Mouse (Mus musculus): Measurements from ENCODE around the gene Maml1. TPM values are rescaled to one million over a fixed set of nuclear protein-coding genes. Genes with fewer than 3 reads are reported as not detected.

Gene Maml1
- polyA plus RNA-seq, 1 experiment from 2014 or later, result 5.8 TPM

DNA sequence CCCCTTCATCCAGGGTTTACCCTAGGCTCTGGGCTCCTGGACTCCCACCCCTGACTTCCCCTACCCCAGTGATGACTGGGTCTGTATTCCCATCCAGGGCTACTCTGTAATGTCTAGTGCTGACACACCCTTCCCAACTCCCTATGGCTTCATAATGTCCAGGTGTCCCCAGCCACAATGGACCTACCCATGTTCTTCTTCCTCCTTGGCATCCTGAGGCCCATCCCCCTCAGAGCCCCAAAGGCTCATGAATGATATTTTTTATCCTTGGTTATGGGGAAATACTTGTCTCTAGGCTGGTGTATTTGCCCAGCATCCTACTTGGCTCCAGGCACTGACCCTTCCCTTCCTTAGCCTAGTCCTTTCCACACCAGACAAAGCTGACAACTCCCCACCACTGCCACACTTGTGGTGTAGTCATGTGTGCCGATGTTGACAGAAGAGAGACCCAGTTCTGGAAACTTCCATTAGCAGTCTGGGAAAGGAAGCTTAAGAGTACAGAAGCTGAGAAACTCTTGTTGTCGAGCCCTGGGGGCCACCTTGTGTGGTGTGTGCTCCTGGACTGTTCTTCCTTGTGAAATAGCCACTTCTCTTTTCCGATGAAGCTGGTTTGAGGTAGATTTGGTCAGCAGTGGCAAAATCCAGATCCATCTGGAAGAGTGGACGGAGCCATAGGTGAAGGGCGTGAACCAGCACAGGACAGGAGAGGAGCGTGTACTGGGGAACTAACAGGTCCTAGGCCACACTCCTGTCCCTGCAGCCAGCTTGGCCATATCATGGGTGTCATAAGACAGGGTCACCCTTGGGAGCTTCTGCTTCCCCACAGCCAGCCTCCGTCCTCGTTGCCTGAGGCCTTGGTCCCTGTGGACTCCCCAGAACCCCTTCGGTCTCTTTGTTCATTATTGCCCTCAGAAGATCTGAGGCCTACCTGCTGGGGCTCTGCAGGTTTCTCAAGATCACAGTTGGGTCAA lies 53.0 kb downstream of the Maml1 start:
- no peak overlapping the region for H3K27ac ChIP-seq (replicated peaks)
- 94% methylated on average over 9 of the region's 9 CpGs for WGBS
- no peak overlapping the region for H3K4me3 ChIP-seq (replicated peaks)
- peaks cover 14% of the 10 kb centered on the region for H3K36me3 ChIP-seq
- H3K27me3 ChIP-seq, result peaks cover 29% of the 10 kb centered on the region
- H3K4me2 ChIP-seq (replicated peaks), result no peak overlapping the region
- H3K4me1 ChIP-seq, result peaks cover 18% of the 10 kb centered on the region
- ATAC-seq (ENCODE audit: insufficient number of reproducible peaks, low FRiP score, low TSS enrichment, low read depth), result no peak
- no peak overlapping the region for H3K9ac ChIP-seq
- H3K9me3 ChIP-seq (replicated peaks), result no peaks in the 10 kb centered on the region

DNA sequence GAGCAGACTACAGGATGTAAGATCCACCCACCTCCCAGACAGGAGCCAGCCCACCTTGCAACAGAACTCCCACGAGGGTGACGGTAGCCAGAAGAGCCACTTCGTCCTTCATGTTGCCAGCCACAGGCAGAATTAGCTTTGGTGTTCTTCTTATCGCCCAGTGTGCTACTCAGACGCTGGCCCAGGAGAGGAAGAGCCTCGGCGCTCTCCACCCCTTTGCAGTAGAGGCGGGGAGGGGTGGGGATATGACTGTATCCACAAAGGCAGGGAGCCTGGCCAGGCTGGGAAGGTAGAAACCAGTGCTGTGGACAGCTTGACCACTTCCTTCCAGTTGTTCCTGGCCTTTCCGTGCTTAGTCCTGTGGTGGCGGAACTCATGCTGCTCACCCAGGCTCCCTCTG lies 53.8 kb downstream of the Maml1 start, which contains the start of gene Ltc4s:
Ltc4s (minus strand) TSS at position 293 of the 400 bp plus-strand sequence.
- WGBS, result 48% methylated on average over 10 of the region's 10 CpGs

DNA sequence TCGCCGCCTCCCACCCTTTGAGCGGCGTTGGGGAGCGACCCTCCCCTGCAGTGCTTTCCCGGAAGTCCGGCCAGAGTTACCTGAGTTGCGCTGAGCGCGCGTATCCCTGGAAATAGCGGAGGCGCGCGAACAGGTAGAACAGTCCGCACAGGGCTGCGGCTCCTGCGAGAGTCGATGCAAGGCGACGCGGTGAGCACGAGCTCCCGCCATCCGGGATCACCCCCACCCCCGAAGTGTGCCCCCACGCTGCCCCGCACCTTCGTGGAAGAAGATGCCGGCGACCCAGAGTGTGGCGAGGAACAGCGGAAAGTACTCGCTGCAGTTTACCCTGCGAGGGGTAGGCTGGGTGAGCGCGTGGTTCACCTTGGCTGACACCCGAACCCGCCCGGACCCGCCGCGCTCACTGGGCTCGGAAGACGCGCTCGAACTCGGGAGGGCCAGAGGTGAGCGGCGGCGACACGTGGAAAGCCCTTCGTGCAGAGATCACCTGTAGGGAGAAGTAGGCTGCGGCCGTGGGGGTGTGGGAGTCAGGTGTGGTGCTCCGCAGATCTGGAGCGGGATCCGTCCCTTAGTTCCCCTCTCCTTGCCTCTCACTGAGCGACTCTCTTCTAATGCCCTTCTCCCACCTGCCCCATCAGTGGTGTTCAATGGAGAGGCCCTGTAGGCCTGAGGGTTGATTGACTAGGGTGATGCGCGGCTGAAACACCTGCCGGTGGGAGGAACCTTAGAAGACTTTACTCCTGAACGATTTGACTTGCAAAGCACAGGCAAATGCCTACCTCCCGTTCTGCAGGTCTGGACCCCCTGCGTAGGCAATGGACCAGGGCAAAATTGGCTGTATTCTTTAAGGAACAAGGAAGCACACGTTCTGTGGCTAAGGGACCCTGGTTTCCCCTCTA lies 54.9 kb downstream of the Maml1 start:
- peaks cover 32% of the 10 kb centered on the region for H3K36me3 ChIP-seq
- peak; percentile 35; the same call in 1 of the 2 replicates for ATAC-seq (ENCODE audit: insufficient number of reproducible peaks, low FRiP score, low TSS enrichment, low read depth)
- 1% methylated on average over 65 of the region's 66 CpGs for WGBS
- peak overlapping the region; percentile 98 for H3K4me2 ChIP-seq (replicated peaks)
- H3K4me1 ChIP-seq, result peaks cover 18% of the 10 kb centered on the region
- peaks cover 29% of the 10 kb centered on the region for H3K27me3 ChIP-seq
- H3K27ac ChIP-seq (replicated peaks), result no peak overlapping the region
- H3K4me3 ChIP-seq (replicated peaks), result peak overlapping the region; percentile 67
- H3K9ac ChIP-seq, result peak overlapping the region; percentile 23; the same call in 1 of the 2 replicates
- H3K9me3 ChIP-seq (replicated peaks), result no peaks in the 10 kb centered on the region

More for the DNA sequence above, 53.8 kb downstream of the Maml1 start, which contains the start of gene Ltc4s:
- peaks cover 21% of the 10 kb centered on the region for H3K36me3 ChIP-seq
- peaks cover 18% of the 10 kb centered on the region for H3K4me1 ChIP-seq
- no peak for ATAC-seq (ENCODE audit: insufficient number of reproducible peaks, low FRiP score, low TSS enrichment, low read depth)
- H3K4me3 ChIP-seq (replicated peaks), result peak within 1 kb of the TSS; percentile 67
- no peak within 1 kb of the TSS for H3K27ac ChIP-seq (replicated peaks)
- peak within 1 kb of the TSS; percentile 98 for H3K4me2 ChIP-seq (replicated peaks)
- peaks cover 29% of the 10 kb centered on the region for H3K27me3 ChIP-seq
- H3K9ac ChIP-seq, result no peak within 1 kb of the TSS
- H3K9me3 ChIP-seq (replicated peaks), result no peaks in the 10 kb centered on the region

DNA sequence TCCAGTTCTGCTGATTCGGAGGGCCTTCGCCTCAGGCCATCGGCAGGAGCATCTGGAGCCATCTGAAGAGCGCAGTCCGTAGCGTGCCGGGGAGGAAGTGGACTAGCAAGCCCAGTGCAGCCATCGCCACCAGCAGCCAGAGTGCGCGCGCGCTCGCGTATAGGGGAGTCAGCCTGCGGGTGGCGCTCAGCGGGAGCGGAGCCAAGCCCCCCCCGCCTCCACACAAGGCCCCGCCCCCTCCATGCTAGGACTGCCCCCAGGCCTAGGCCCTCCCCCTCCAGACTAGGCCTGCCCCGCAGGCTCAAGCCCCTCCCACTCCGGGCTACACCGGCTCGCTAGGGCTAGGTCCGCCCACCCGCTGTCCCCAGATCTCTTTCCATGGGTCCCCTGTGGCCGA lies 55.6 kb downstream of the Maml1 start:
- Histone ChIP-seq H3K9me3 (replicated peaks) (no peaks in the 10 kb centered on the region), H3K4me3 (replicated peaks) (peak overlapping the region; percentile 67), H3K36me3 (peaks cover 39% of the 10 kb centered on the region), H3K9ac (peak overlapping the region; percentile 29), H3K4me2 (replicated peaks) (peak overlapping the region; percentile 98), H3K27ac (replicated peaks) (no peak overlapping the region), H3K27me3 (peaks cover 29% of the 10 kb centered on the region), H3K4me1 (peaks cover 18% of the 10 kb centered on the region)
- WGBS, result 1% methylated on average over 22 of the region's 27 CpGs
- peak; percentile 91 for ATAC-seq (ENCODE audit: insufficient number of reproducible peaks, low FRiP score, low TSS enrichment, low read depth)

DNA sequence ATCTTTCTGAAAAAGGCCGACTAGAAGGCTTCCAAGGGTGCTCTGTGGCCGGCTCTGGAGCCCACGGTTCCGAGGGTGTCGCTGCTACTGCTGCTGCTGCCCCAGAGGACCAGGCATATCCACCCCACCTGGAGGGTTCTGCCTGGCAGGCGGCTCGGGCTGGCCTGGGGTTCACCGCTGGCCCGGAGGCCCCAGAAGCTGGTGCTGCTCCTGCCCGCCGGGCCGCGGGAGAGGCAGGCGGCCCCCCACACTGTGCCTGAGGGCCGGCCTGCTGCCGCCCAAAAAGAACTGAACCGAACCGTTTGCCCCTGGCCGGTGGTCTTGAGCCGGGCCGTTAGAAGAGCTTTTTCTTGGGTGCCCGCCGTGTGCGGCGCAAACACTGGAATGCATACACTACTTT lies 57.5 kb downstream of the Maml1 start:
- Histone ChIP-seq H3K9ac (no peak overlapping the region), H3K4me2 (replicated peaks) (no peak overlapping the region), H3K27ac (replicated peaks) (no peak overlapping the region), H3K36me3 (peaks cover 43% of the 10 kb centered on the region), H3K4me3 (replicated peaks) (no peak overlapping the region), H3K27me3 (peaks cover 29% of the 10 kb centered on the region), H3K4me1 (peaks cover 28% of the 10 kb centered on the region), H3K9me3 (replicated peaks) (no peaks in the 10 kb centered on the region)
- ATAC-seq (ENCODE audit: insufficient number of reproducible peaks, low FRiP score, low TSS enrichment, low read depth), result no peak
- 94% methylated on average over 25 of the region's 25 CpGs for WGBS

DNA sequence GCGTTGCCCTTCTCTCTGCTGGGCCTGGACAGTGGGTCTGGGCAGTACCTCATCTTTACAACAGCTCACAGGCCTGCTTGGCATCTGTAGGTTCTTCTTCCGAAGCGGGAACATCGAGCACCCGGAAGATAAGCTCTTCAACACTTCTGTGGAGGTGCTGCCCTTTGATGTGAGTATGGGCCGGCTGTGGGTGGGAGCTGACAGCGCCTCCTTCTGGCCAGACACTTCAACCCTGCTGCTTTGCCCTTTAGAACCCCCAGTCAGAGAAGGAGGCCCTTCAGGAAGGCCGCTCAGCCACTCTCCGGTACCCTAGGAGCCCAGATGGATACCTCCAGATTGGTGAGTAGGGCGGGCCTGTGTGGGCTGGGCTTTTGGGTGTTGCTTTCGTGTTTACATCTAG lies 58.1 kb downstream of the Maml1 start:
- H3K36me3 ChIP-seq, result peaks cover 43% of the 10 kb centered on the region
- H3K27me3 ChIP-seq, result peaks cover 22% of the 10 kb centered on the region
- 84% methylated on average over 11 of the region's 11 CpGs for WGBS
- ATAC-seq (ENCODE audit: insufficient number of reproducible peaks, low FRiP score, low TSS enrichment, low read depth), result no peak
- no peak overlapping the region for H3K4me3 ChIP-seq (replicated peaks)
- H3K4me2 ChIP-seq (replicated peaks), result no peak overlapping the region
- peaks cover 32% of the 10 kb centered on the region for H3K4me1 ChIP-seq
- no peak overlapping the region for H3K9ac ChIP-seq
- no peak overlapping the region for H3K27ac ChIP-seq (replicated peaks)
- no peaks in the 10 kb centered on the region for H3K9me3 ChIP-seq (replicated peaks)

DNA sequence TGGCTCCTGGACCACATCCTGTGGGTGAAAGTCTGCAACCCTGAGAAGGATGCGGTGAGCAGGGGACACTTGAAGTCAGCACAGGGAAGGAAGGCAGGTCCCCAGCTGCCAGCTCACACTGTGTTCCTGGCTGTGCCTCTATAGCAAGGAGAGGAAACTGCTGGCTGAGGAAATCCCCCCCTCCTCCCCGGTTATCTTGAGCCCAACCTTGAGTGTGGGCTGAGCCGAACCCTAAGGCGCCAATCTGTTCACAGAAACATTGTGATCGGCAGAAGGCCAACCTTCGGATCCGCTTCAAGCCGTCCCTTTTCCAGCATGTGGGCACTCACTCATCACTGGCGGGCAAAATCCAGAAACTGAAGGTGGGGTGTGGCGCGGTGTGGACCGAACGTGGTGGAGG lies 59.1 kb downstream of the Maml1 start:
- Histone ChIP-seq H3K4me1 (peaks cover 39% of the 10 kb centered on the region), H3K36me3 (peaks cover 43% of the 10 kb centered on the region)

DNA sequence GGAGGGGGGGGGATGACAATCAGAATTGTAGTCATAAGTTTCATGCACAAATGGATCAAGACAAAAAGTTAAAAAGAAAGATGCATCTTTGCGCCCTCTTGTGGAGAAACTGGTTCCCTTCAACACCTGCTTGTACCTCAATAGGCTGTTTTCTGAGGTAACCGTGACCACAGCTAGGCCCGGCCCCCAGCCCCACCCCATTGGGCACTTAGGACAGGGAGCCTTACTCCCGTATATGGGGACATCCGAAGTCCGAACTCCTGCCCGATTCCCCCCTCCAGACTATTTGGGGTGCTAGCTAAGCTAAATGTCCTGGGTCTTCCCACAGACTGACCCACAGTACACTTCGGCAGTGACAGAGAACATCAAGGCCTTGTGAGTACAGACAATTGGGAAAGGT lies 60.7 kb downstream of the Maml1 start:
- no peak overlapping the region for H3K27ac ChIP-seq (replicated peaks)
- H3K27me3 ChIP-seq, result no peaks in the 10 kb centered on the region
- H3K9ac ChIP-seq, result no peak overlapping the region
- H3K4me3 ChIP-seq (replicated peaks), result peak overlapping the region; percentile 26; the same call in 1 of the 2 replicates
- peaks cover 39% of the 10 kb centered on the region for H3K4me1 ChIP-seq
- WGBS, result 25% methylated on average over 8 of the region's 8 CpGs
- H3K36me3 ChIP-seq, result peaks cover 43% of the 10 kb centered on the region
- no peaks in the 10 kb centered on the region for H3K9me3 ChIP-seq (replicated peaks)
- H3K4me2 ChIP-seq (replicated peaks), result peak overlapping the region; percentile 52
- ATAC-seq (ENCODE audit: insufficient number of reproducible peaks, low FRiP score, low TSS enrichment, low read depth), result no peak

More for the DNA sequence above, 59.1 kb downstream of the Maml1 start:
- no peak overlapping the region for H3K4me3 ChIP-seq (replicated peaks)
- H3K9me3 ChIP-seq (replicated peaks), result no peaks in the 10 kb centered on the region
- no peak for ATAC-seq (ENCODE audit: insufficient number of reproducible peaks, low FRiP score, low TSS enrichment, low read depth)
- H3K27me3 ChIP-seq, result peaks cover 13% of the 10 kb centered on the region
- no peak overlapping the region for H3K27ac ChIP-seq (replicated peaks)
- no peak overlapping the region for H3K4me2 ChIP-seq (replicated peaks)
- no peak overlapping the region for H3K9ac ChIP-seq
- WGBS, result 93% methylated on average over 13 of the region's 13 CpGs

DNA sequence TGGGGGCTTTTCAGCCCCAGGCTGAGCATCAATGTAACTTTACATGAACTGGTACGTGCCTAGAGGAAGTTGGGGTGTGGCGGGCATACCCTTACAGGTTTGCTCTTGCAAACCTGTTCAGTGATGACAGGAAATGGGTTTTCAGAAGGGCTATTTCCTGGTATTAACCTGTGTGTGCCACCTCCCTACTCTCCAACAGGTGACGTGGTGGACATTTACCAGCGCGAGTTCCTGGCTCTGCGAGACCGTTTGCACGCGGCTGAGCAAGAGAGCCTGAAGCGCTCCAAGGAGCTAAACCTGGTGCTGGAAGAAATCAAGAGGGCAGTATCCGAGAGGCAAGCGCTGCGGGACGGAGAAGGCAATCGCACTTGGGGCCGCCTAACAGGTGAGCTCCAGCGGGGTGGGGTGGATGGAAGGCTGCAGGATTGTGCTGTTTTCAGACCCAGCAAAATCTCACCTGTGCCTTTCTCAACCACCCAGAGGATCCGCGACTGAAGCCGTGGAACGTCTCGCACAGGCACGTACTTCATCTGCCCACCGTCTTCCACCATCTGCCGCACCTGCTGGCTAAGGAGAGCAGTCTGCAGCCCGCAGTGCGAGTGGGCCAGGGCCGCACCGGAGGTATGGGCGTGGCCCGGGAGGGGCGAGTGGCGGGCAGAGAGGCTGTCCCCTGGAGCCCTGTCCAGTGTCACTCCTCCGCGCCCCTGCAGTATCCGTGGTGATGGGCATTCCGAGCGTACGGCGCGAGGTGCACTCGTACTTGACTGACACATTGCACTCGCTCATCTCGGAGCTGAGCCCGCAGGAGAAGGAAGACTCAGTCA lies 61.4 kb downstream of the Maml1 start:
- no peaks in the 10 kb centered on the region for H3K27me3 ChIP-seq
- peak overlapping the region; percentile 52 for H3K4me2 ChIP-seq (replicated peaks)
- H3K4me1 ChIP-seq, result peaks cover 40% of the 10 kb centered on the region
- H3K9me3 ChIP-seq (replicated peaks), result no peaks in the 10 kb centered on the region
- H3K4me3 ChIP-seq (replicated peaks), result peak overlapping the region; percentile 26
- 35% methylated on average over 45 of the region's 45 CpGs for WGBS
- peaks cover 43% of the 10 kb centered on the region for H3K36me3 ChIP-seq
- no peak overlapping the region for H3K27ac ChIP-seq (replicated peaks)
- ATAC-seq (ENCODE audit: insufficient number of reproducible peaks, low FRiP score, low TSS enrichment, low read depth), result no peak
- no peak overlapping the region for H3K9ac ChIP-seq

DNA sequence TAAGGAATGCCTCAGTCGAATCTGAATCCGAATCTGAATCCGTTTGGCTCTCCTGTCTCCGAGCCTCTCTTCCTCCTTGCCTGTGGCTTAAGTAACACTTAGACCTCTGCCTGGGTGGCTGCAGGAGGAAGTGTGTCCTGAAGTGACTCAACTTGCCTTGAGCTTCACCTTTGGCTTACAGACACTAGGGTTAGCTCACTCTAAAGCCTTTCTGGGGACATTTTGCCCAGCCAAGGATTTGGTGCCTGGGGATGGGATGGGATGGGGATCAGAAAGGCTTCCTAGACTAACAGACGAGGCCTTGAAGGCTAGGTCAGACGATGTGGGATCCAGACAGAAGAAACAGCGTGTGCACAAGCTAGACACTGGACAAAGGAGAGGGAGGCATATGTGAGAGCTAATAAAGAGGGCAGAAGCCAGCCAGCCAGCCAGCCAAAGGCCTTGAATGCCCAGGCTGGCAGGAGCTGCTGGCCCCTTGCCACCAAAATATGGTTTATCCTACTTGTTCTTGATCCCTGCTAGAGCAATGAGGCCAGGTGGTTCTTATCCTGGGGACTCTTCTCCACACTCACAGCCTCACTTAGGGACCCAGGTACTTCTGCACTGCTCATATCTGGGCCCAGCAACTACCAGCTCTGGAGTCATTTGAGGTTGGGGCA lies 62.7 kb downstream of the Maml1 start:
- Histone ChIP-seq H3K36me3 (peaks cover 32% of the 10 kb centered on the region), H3K4me3 (replicated peaks) (no peak overlapping the region), H3K4me1 (peaks cover 41% of the 10 kb centered on the region), H3K4me2 (replicated peaks) (no peak overlapping the region), H3K27me3 (no peaks in the 10 kb centered on the region), H3K9ac (no peak overlapping the region), H3K9me3 (replicated peaks) (no peaks in the 10 kb centered on the region), H3K27ac (replicated peaks) (no peak overlapping the region)
- WGBS, result 58% methylated on average over 7 of the region's 7 CpGs
- no peak for ATAC-seq (ENCODE audit: insufficient number of reproducible peaks, low FRiP score, low TSS enrichment, low read depth)
